Mouse (Mus musculus) heart, adult 2 months (tissue): Measurements from ENCODE around the gene Idua.

Experiments
- CTCF ChIP-seq: fragments of 200-600 bp; IDR thresholded peaks from 2 replicates; pipeline ENCODE4 v1.8.1; 2022; ENCODE audit warnings: antibody characterized with exemption, mild to moderate bottlenecking, moderate library complexity
- EP300 ChIP-seq: fragments of 200-500 bp; IDR thresholded peaks from 2 replicates; pipeline ENCODE4 v1.6.1; 2011; ENCODE audit warnings: low read depth, low read length, control low read depth; ENCODE audit not compliant: insufficient read depth
- POLR2A ChIP-seq: fragments of 200-500 bp; IDR thresholded peaks from 2 replicates; pipeline ENCODE4 v1.6.1; 2011; ENCODE audit warnings: mild to moderate bottlenecking, low read depth, low read length, control low read depth; ENCODE audit not compliant: insufficient read depth

GRCm38 (mm10) chr5:108646343-108646660, 13.8 kb upstream of the Idua start:
- TF ChIP-seq EP300 (no peak), CTCF (no peak), POLR2A (no peak)
